Mouse (Mus musculus) hindbrain, embryonic 14.5 days (tissue): Measurements from ENCODE around the gene Efcab5. TPM values are rescaled to one million over a fixed set of nuclear protein-coding genes. Genes with fewer than 3 reads are reported as not detected.
A peak's percentile ranks its signal among the peaks of the same experiment; 100 is the strongest.

Source experiments
- ATAC-seq: fragments of 200-750 bp; cut with Nextera tagmentation; 2 replicates; pipeline ENCODE4 v1.8.0; 2017; ENCODE audit warnings: moderate number of reproducible peaks, mild to moderate bottlenecking, moderate TSS enrichment, moderate library complexity; ENCODE audit not compliant: low FRiP score
- DNase-seq: peaks from one replicate; pipeline ENCODE4 v3.0.0-alpha.2; 2015; ENCODE audit warnings: low spot score
- H3K27ac ChIP-seq: fragments of 300-500 bp; sonication (generic); 2 replicates; pipeline ENCODE4 v1.5.1; 2014; ENCODE audit warnings: mild to moderate bottlenecking, moderate library complexity
- H3K27me3 ChIP-seq: fragments of 300-500 bp; sonication (generic); 2 replicates; pipeline ENCODE4 v1.6.1; 2014; ENCODE audit warnings: mild to moderate bottlenecking, low read length, mixed read lengths; ENCODE audit not compliant: control insufficient read depth, insufficient read depth
- H3K36me3 ChIP-seq: fragments of 300-500 bp; sonication (generic); replicated peaks from 2 replicates; pipeline ENCODE4 v1.6.1; 2014; ENCODE audit not compliant: control insufficient read depth, insufficient read depth
- H3K4me1 ChIP-seq: fragments of 300-500 bp; sonication (generic); replicated peaks from 2 replicates; pipeline ENCODE4 v1.6.1; 2014; ENCODE audit warnings: antibody characterized with exemption, low read length, mixed read lengths; ENCODE audit not compliant: control insufficient read depth, insufficient read depth
- H3K4me2 ChIP-seq: fragments of 300-500 bp; sonication (generic); replicated peaks from 2 replicates; pipeline ENCODE4 v1.6.1; 2014; ENCODE audit warnings: mild to moderate bottlenecking, moderate library complexity
- H3K4me3 ChIP-seq: fragments of 300-500 bp; sonication (generic); replicated peaks from 2 replicates; pipeline ENCODE4 v1.5.1; 2014; ENCODE audit warnings: mild to moderate bottlenecking, low read length
- H3K9ac ChIP-seq: fragments of 300-500 bp; sonication (generic); 2 replicates; pipeline ENCODE4 v1.6.1; 2014
- H3K9me3 ChIP-seq: fragments of 300-500 bp; sonication (generic); 2 replicates; pipeline ENCODE4 v1.6.1; 2016; ENCODE audit warnings: low read length; ENCODE audit not compliant: control insufficient read depth
- WGBS: fragments of 180-500 bp; shearing (Covaris S2); extraction: QIAGEN DNeasy Blood & Tissue Kit; methylation state at CpG from one replicate; pipeline ENCODE4 v1.1.7; 2014; 5-methylcytosine and 5-hydroxymethylcytosine counted together
- microRNA counts: library from miRNA; unstranded; fragments of <30 nt; microRNA quantifications from one replicate; lab custom pipeline; 2016
- microRNA-seq: library from miRNA; unstranded; fragments of <30 nt; microRNA quantifications from one replicate; pipeline ENCODE4, GENCODE M21; 2016
- polyA plus RNA-seq: library from polyadenylated mRNA; unstranded; fragments of >200 nt; fragmentation: Nextera tagmentation; extraction: Ambion mirVana; gene quantifications from 2 replicates; pipeline ENCODE4 v1.2.1, GENCODE M21; 2014

Efcab5 gene
- polyA plus RNA-seq, 1 experiment from 2014 or later: 0.71 TPM

GRCm38 (mm10) chr11:77070721-77071120 is 118.0 kb downstream of the Efcab5 start:
- DNase-seq: no peak
- Histone ChIP-seq H3K4me1 (no peaks in the 10 kb centered on the region), H3K9ac (no peak overlapping the region), H3K4me2 (no peak overlapping the region), H3K27ac (no peak overlapping the region), H3K4me3 (no peak overlapping the region), H3K27me3 (no peaks in the 10 kb centered on the region), H3K36me3 (peaks cover 37% of the 10 kb centered on the region), H3K9me3 (no peaks in the 10 kb centered on the region)
- WGBS: 83% methylated on average over 4 of the region's 4 CpGs
- ATAC-seq: no peak

GRCm38 (mm10) chr11:77068825-77069224 is 119.9 kb downstream of the Efcab5 start:
- Histone ChIP-seq H3K27ac (no peak overlapping the region), H3K36me3 (peaks cover 18% of the 10 kb centered on the region; the same call in 1 of the 2 replicates), H3K4me1 (no peaks in the 10 kb centered on the region), H3K4me3 (no peak overlapping the region), H3K9me3 (no peaks in the 10 kb centered on the region), H3K9ac (no peak overlapping the region), H3K4me2 (no peak overlapping the region), H3K27me3 (no peaks in the 10 kb centered on the region)
- 96% methylated on average over 4 of the region's 4 CpGs for WGBS
- DNase-seq (no peak), ATAC-seq (no peak)

GRCm38 (mm10) chr11:77063406-77063805 is 125.4 kb downstream of the Efcab5 start:
- Histone ChIP-seq H3K4me3 (no peak overlapping the region), H3K9me3 (no peaks in the 10 kb centered on the region), H3K27me3 (no peaks in the 10 kb centered on the region), H3K27ac (no peak overlapping the region), H3K4me1 (no peaks in the 10 kb centered on the region), H3K4me2 (no peak overlapping the region), H3K9ac (no peak overlapping the region), H3K36me3 (no peaks in the 10 kb centered on the region; the same call in 1 of the 2 replicates)
- no peak for ATAC-seq
- no peak for DNase-seq
- 92% methylated on average over 2 of the region's 2 CpGs for WGBS

- Histone ChIP-seq H3K4me2 (no peak overlapping the region), H3K27ac (no peak overlapping the region), H3K4me1 (no peaks in the 10 kb centered on the region), H3K27me3 (no peaks in the 10 kb centered on the region), H3K9ac (no peak overlapping the region), H3K36me3 (no peaks in the 10 kb centered on the region; the same call in 1 of the 2 replicates), H3K4me3 (no peak overlapping the region), H3K9me3 (no peaks in the 10 kb centered on the region)
- DNase-seq: no peak
- ATAC-seq: no peak
- WGBS: 46% methylated on average over 5 of the region's 5 CpGs
Observed at GRCm38 (mm10) chr11:77061951-77062350, 126.8 kb downstream of the Efcab5 start.

- H3K9me3 ChIP-seq: no peaks in the 10 kb centered on the region
- no peak overlapping the region for H3K4me2 ChIP-seq
- WGBS: 73% methylated on average over 2 of the region's 2 CpGs
- DNase-seq (no peak), ATAC-seq (no peak)
- H3K27me3 ChIP-seq: no peaks in the 10 kb centered on the region
- no peak overlapping the region for H3K9ac ChIP-seq
- H3K4me1 ChIP-seq: no peaks in the 10 kb centered on the region
- peaks cover 32% of the 10 kb centered on the region for H3K36me3 ChIP-seq
- no peak overlapping the region for H3K27ac ChIP-seq
- H3K4me3 ChIP-seq: no peak overlapping the region
Observed at GRCm38 (mm10) chr11:77042816-77043215, 146.0 kb downstream of the Efcab5 start.

- H3K9ac ChIP-seq: no peak overlapping the region
- 85% methylated on average over 4 of the region's 4 CpGs for WGBS
- H3K27ac ChIP-seq: no peak overlapping the region
- no peak overlapping the region for H3K4me3 ChIP-seq
- no peak overlapping the region for H3K4me2 ChIP-seq
- peaks cover 26% of the 10 kb centered on the region for H3K36me3 ChIP-seq
- no peaks in the 10 kb centered on the region for H3K4me1 ChIP-seq
- no peaks in the 10 kb centered on the region for H3K27me3 ChIP-seq
- DNase-seq (no peak), ATAC-seq (no peak)
- no peaks in the 10 kb centered on the region for H3K9me3 ChIP-seq
Observed at GRCm38 (mm10) chr11:77041891-77042290, 146.9 kb downstream of the Efcab5 start.

MicroRNAs within 50 kb of the gene (microRNA counts, 519-probe panel; counts per million panel counts)
- 4,447 counts per million, percentile 40 among the panel's probes with 10 or more counts for microRNA mmu-miR-423-3p (lab: Ali Mortazavi, UCI)
- microRNA mmu-miR-423-5p (lab: Ali Mortazavi, UCI): 4,256 counts per million, percentile 36 among the panel's probes with 10 or more counts

Small RNAs within 50 kb of the gene (microRNA-seq; reads per million reads assigned to microRNA genes)
- gene Mir423: 1,783 reads per million, percentile 81 among the genes with 10 or more reads in this experiment

Other genes starting within 250 kb of the Efcab5 start
- 7.5 and 9.8 TPM in 2 replicates for gene Slc6a4, start 190.4 kb downstream of the Efcab5 start, polyA plus RNA-seq
- 35.2 and 45.6 TPM in 2 replicates for gene Nsrp1, start 110.5 kb downstream of the Efcab5 start, polyA plus RNA-seq
- gene Ssh2, start 27.3 kb upstream of the Efcab5 start, polyA plus RNA-seq: 23.2 and 24.6 TPM in 2 replicates